Comparison of ENCODE assay signal across 18 mouse cellular contexts in the genomic region with DNA sequence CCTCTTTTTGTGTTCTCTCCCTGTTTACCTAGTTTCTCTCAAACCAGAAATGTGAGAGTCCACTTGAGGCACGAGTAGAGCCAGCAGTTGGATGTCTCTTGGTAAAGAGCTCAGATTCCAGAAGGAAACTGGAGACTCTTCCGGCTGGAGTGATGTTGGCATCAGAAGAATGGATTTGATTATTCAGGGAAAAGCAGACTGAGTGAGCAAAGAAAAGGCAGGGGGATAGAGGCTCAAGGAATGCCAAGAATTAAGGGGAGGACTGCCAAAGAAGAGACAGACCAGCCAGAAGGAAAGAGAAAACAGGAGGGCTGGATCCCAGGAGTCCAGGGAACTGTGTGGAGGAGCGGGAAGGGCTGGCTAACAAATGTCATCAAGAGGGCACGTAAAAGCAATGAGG. TPM values are rescaled to one million over a fixed set of nuclear protein-coding genes. Genes with fewer than 3 reads are reported as not detected.
DNase-seq lines count a peak whose midpoint lies in the region; ATAC-seq and TF ChIP-seq lines count a peak whose summit lies in the region.
"Had no signal": no experiment of that assay in that cellular context is flagged by ENCODE, and none has a peak within 500 bp of the region (broad histone marks: within the 10 kb centered on the region; RNA-seq: fewer than 3 reads in every experiment).

No protein-coding gene starts in this region.

- DNase-seq in forebrain, postnatal 0 days, result peak; percentile 33
- DNase-seq in forebrain, embryonic 11.5 days (ENCODE audit: low spot score), result no peak
- peak; percentile 30 for DNase-seq in kidney, postnatal 0 days (ENCODE audit: low spot score)
- DNase-seq in kidney, postnatal 10 days, result no peak
- peak; percentile 35 for DNase-seq in lung, postnatal 10 days
- no peak for DNase-seq in lung, postnatal 25 days (ENCODE audit: low spot score)
- peak; percentile 2 for DNase-seq in lung, postnatal 36 days
- DNase-seq: adrenal gland, postnatal 10 days; cerebellum, adult 2 months; right cerebral cortex, postnatal 25 days; thymus, postnatal 14 days had no signal

- no peak overlapping the region for H3K9ac ChIP-seq in forebrain, postnatal 0 days
- H3K9ac ChIP-seq in forebrain, embryonic 11.5 days (ENCODE audit: low read length), result no peak overlapping the region
- H3K9ac ChIP-seq in kidney, postnatal 0 days (ENCODE audit: low read depth, low read length), result no peak overlapping the region
- no peak overlapping the region for H3K9ac ChIP-seq in kidney, embryonic 14.5 days (ENCODE audit: low read depth, low read length)
- H3K9ac ChIP-seq: heart, embryonic 13.5 days; kidney, embryonic 15.5 days had no signal

- H3K4me3 ChIP-seq in forebrain, postnatal 0 days (ENCODE audit: low read depth, low read length), result no peak overlapping the region
- no peak overlapping the region for H3K4me3 ChIP-seq in forebrain, embryonic 11.5 days (ENCODE audit: low read depth, low read length)
- no peak overlapping the region for H3K4me3 ChIP-seq in kidney, postnatal 0 days (replicated peaks; ENCODE audit: low read depth, low read length)
- H3K4me3 ChIP-seq in kidney, embryonic 14.5 days (ENCODE audit: low read length), result no peak overlapping the region
- H3K4me3 ChIP-seq: heart, embryonic 13.5 days; kidney, embryonic 15.5 days; layer of hippocampus, adult 2 months had no signal

- H3K36me3 ChIP-seq in forebrain, postnatal 0 days (ENCODE audit: insufficient read depth), result no peaks in the 10 kb centered on the region
- no peaks in the 10 kb centered on the region for H3K36me3 ChIP-seq in forebrain, embryonic 11.5 days (ENCODE audit: control insufficient read depth, insufficient read depth, low read length)
- no peaks in the 10 kb centered on the region for H3K36me3 ChIP-seq in kidney, postnatal 0 days (ENCODE audit: insufficient read depth, low read length)
- no peaks in the 10 kb centered on the region for H3K36me3 ChIP-seq in kidney, embryonic 14.5 days (ENCODE audit: control insufficient read depth, insufficient read depth, low read length)
- H3K36me3 ChIP-seq: heart, embryonic 13.5 days; kidney, embryonic 15.5 days had no signal

- no peak for TF ChIP-seq CTCF in forebrain, postnatal 0 days (IDR thresholded peaks at IDR 0.05; ENCODE audit: low read depth)
- no peak for TF ChIP-seq CTCF in kidney, postnatal 0 days (IDR thresholded peaks at IDR 0.05; ENCODE audit: low read depth)

- no peaks in the 10 kb centered on the region for H3K4me1 ChIP-seq in forebrain, postnatal 0 days (ENCODE audit: insufficient read depth)
- no peaks in the 10 kb centered on the region for H3K4me1 ChIP-seq in forebrain, embryonic 11.5 days (replicated peaks; ENCODE audit: control insufficient read depth, insufficient read depth, low read length)
- H3K4me1 ChIP-seq in kidney, postnatal 0 days (replicated peaks; ENCODE audit: insufficient read depth, low read length), result no peaks in the 10 kb centered on the region
- H3K4me1 ChIP-seq in kidney, embryonic 14.5 days (ENCODE audit: control insufficient read depth, insufficient read depth, low read length), result no peaks in the 10 kb centered on the region
- H3K4me1 ChIP-seq: heart, embryonic 13.5 days had no signal

- H3K4me2 ChIP-seq in forebrain, postnatal 0 days (ENCODE audit: low read depth), result no peak overlapping the region
- H3K4me2 ChIP-seq in forebrain, embryonic 11.5 days (ENCODE audit: low read depth, low read length, severe bottlenecking), result no peak overlapping the region
- H3K4me2 ChIP-seq in kidney, postnatal 0 days (ENCODE audit: low read length), result no peak overlapping the region
- H3K4me2 ChIP-seq in kidney, embryonic 14.5 days (replicated peaks; ENCODE audit: low read depth, low read length), result no peak overlapping the region
- H3K4me2 ChIP-seq: heart, embryonic 13.5 days; kidney, embryonic 15.5 days had no signal

- no peak for ATAC-seq in forebrain, postnatal 0 days
- no peak for ATAC-seq in forebrain, embryonic 11.5 days (replicated peaks; ENCODE audit: low FRiP score)
- ATAC-seq in kidney, postnatal 0 days (replicated peaks; ENCODE audit: low FRiP score, low read depth), result no peak
- no peak for ATAC-seq in kidney, embryonic 14.5 days (ENCODE audit: low FRiP score, low TSS enrichment)
- ATAC-seq: forebrain, embryonic 16.5 days had no signal

- H3K27ac ChIP-seq in forebrain, postnatal 0 days (ENCODE audit: low read depth, low read length), result no peak overlapping the region
- no peak overlapping the region for H3K27ac ChIP-seq in forebrain, embryonic 11.5 days (ENCODE audit: low read depth, low read length)
- no peak overlapping the region for H3K27ac ChIP-seq in kidney, postnatal 0 days
- no peak overlapping the region for H3K27ac ChIP-seq in kidney, embryonic 14.5 days (ENCODE audit: low read depth, low read length)
- H3K27ac ChIP-seq: heart, embryonic 13.5 days; kidney, embryonic 15.5 days; layer of hippocampus, adult 2 months had no signal

- 35% methylated on average over 4 of the region's 4 CpGs for WGBS in forebrain, postnatal 0 days
- 64% methylated on average over 4 of the region's 4 CpGs for WGBS in forebrain, embryonic 11.5 days
- 50% methylated on average over 4 of the region's 4 CpGs for WGBS in kidney, postnatal 0 days
- 52% methylated on average over 4 of the region's 4 CpGs for WGBS in kidney, embryonic 14.5 days

- H3K9me3 ChIP-seq in forebrain, postnatal 0 days (ENCODE audit: low read length), result no peaks in the 10 kb centered on the region
- no peaks in the 10 kb centered on the region for H3K9me3 ChIP-seq in forebrain, embryonic 11.5 days (ENCODE audit: control insufficient read depth, low read length)
- no peaks in the 10 kb centered on the region for H3K9me3 ChIP-seq in kidney, postnatal 0 days (replicated peaks; ENCODE audit: low read length)
- no peaks in the 10 kb centered on the region for H3K9me3 ChIP-seq in kidney, embryonic 14.5 days (ENCODE audit: control insufficient read depth, low read length)
- H3K9me3 ChIP-seq: heart, embryonic 13.5 days; kidney, embryonic 15.5 days had no signal

- no peaks in the 10 kb centered on the region for H3K27me3 ChIP-seq in forebrain, postnatal 0 days (ENCODE audit: insufficient read depth, low read length)
- H3K27me3 ChIP-seq in forebrain, embryonic 11.5 days (ENCODE audit: control insufficient read depth, insufficient read depth, low read length), result no peaks in the 10 kb centered on the region
- no peaks in the 10 kb centered on the region for H3K27me3 ChIP-seq in kidney, postnatal 0 days (ENCODE audit: insufficient read depth, low read length)
- no peaks in the 10 kb centered on the region for H3K27me3 ChIP-seq in kidney, embryonic 14.5 days (ENCODE audit: control insufficient read depth, insufficient read depth, low read length)
- H3K27me3 ChIP-seq: heart, embryonic 13.5 days had no signal

RNA-seq across cellular contexts. Expression of gene Tmem53, which starts 15.9 kb away (rescaled TPM):
- total RNA-seq in forebrain, postnatal 0 days (2014; rRNA removed), result 9.8 and 11.6 TPM in 2 replicates
- 10.5 and 12.4 TPM in 2 replicates for polyA plus RNA-seq in forebrain, postnatal 0 days (2015; fragmentation: Nextera tagmentation; extraction: Ambion mirVana)
- polyA plus RNA-seq in forebrain, embryonic 11.5 days (2014; fragmentation: Nextera tagmentation; extraction: Ambion mirVana), result 6.4 and 9.0 TPM in 2 replicates
- polyA plus RNA-seq in kidney, postnatal 0 days (2015; fragmentation: Nextera tagmentation; extraction: Ambion mirVana), result 34.4 and 40.5 TPM in 2 replicates
- polyA plus RNA-seq in kidney, embryonic 14.5 days (2014; fragmentation: Nextera tagmentation; extraction: Ambion mirVana), result 10.1 and 13.8 TPM in 2 replicates
- total RNA-seq: common myeloid progenitor, adult 5-6 weeks had no signal

RNA-seq across cellular contexts. Expression of gene Armh1, which starts 16.1 kb away (rescaled TPM):
- 1.5 and 1.8 TPM in 2 replicates for total RNA-seq in forebrain, postnatal 0 days (2014; rRNA removed)
- 2.0 and 2.5 TPM in 2 replicates for polyA plus RNA-seq in forebrain, postnatal 0 days (2015; fragmentation: Nextera tagmentation; extraction: Ambion mirVana)
- polyA plus RNA-seq in forebrain, embryonic 11.5 days (2014; fragmentation: Nextera tagmentation; extraction: Ambion mirVana), result 0.49 TPM in 1 of 2 replicates, not detected in the other
- polyA plus RNA-seq in kidney, postnatal 0 days (2015; fragmentation: Nextera tagmentation; extraction: Ambion mirVana), result 0.18 and 0.59 TPM in 2 replicates
- 0.15 and 0.54 TPM in 2 replicates for polyA plus RNA-seq in kidney, embryonic 14.5 days (2014; fragmentation: Nextera tagmentation; extraction: Ambion mirVana)
- total RNA-seq: common myeloid progenitor, adult 5-6 weeks had no signal
- polyA plus RNA-seq: hindbrain, embryonic 11.5 days had no signal

RNA-seq across cellular contexts. Expression of gene Kif2c, which starts 53.4 kb away (rescaled TPM):
- total RNA-seq in forebrain, postnatal 0 days (2014; rRNA removed), result 4.2 and 9.1 TPM in 2 replicates
- polyA plus RNA-seq in forebrain, postnatal 0 days (2015; fragmentation: Nextera tagmentation; extraction: Ambion mirVana), result 4.4 and 5.0 TPM in 2 replicates
- polyA plus RNA-seq in forebrain, embryonic 11.5 days (2014; fragmentation: Nextera tagmentation; extraction: Ambion mirVana), result 111 and 116 TPM in 2 replicates
- 24.6 and 27.2 TPM in 2 replicates for polyA plus RNA-seq in kidney, postnatal 0 days (2015; fragmentation: Nextera tagmentation; extraction: Ambion mirVana)
- 63.8 and 74.6 TPM in 2 replicates for polyA plus RNA-seq in kidney, embryonic 14.5 days (2014; fragmentation: Nextera tagmentation; extraction: Ambion mirVana)

Comparison
In these comparisons a context has a peak if more than half of its experiments do, and no peak if none do; other contexts are left out.
1. DNase-seq: peak in forebrain, postnatal 0 days (single experiment), kidney, postnatal 0 days (single experiment), lung, postnatal 10 days (single experiment) and lung, postnatal 36 days (single experiment); none in forebrain, embryonic 11.5 days (single experiment), kidney, postnatal 10 days (single experiment) and lung, postnatal 25 days (single experiment).